Mouse (Mus musculus) heart, adult 8-10 months (tissue): ENCODE results near the gene Gm15140. TPM values are rescaled to one million over a fixed set of nuclear protein-coding genes. Genes with fewer than 3 reads are reported as not detected.
"Not testable (repeated sequence)": the region's sequence is repeated elsewhere in the genome, so short reads cannot be mapped to it uniquely, and the experiment has no call there.

Source experiments
- DNase-seq: peaks from one replicate; pipeline ENCODE4 v3.0.0; 2022; ENCODE audit warnings: low spot score
- total RNA-seq, 4 experiments: library from RNA; stranded (reverse); gene quantifications; 2 replicates each; pipeline ENCODE4 v1.2.4; 2022

Gene Gm15140
- not detected for total RNA-seq

- not testable (repeated sequence) for DNase-seq
These were observed at the start of gene Gm15140 for GRCm38 (mm10) chrX:154120585-154120984. TSS of gene Gm15140 (minus strand) at chrX:154120685.

Other genes with a start within 250 kb of the Gm15140 start
- not detected for gene Samt1, start 108.0 kb downstream of the Gm15140 start, total RNA-seq
- gene 4921511M17Rik, start 86.9 kb downstream of the Gm15140 start, total RNA-seq, result not detected
- not detected for gene Gm10057, start 65.6 kb downstream of the Gm15140 start, total RNA-seq
- gene 4930524N10Rik, start 222.7 kb upstream of the Gm15140 start, total RNA-seq, result not detected